Mouse (Mus musculus) urinary bladder, postnatal 14 days (tissue): ENCODE results near the gene Gm13101.
A peak's percentile ranks its signal among the peaks of the same experiment; 100 is the strongest.
"Not testable (repeated sequence)": the region's sequence is repeated elsewhere in the genome, so short reads cannot be mapped to it uniquely, and the experiment has no call there.

ENCODE experiments used
- DNase-seq: peaks from one replicate; pipeline ENCODE4 v3.0.0; 2021; ENCODE audit warnings: low spot score

Gene Gm13101

GRCm38 (mm10) chr4:143966850-143967249, at the start of gene Gm13101:
TSS of gene Gm13101 (minus strand) at chr4:143966950.
- DNase-seq, result not testable (repeated sequence)

- not testable (repeated sequence) for DNase-seq
Measured at GRCm38 (mm10) chr4:143994269-143994668, 27.5 kb upstream of the Gm13101 start, which contains the start of gene Pramef17. TSS of gene Pramef17 (minus strand) at chr4:143994369.

GRCm38 (mm10) chr4:143988126-143988525, 21.4 kb upstream of the Gm13101 start:
- DNase-seq, result peak; percentile 64

- peak; percentile 26 for DNase-seq
Measured at GRCm38 (mm10) chr4:143987475-143987941, 20.8 kb upstream of the Gm13101 start.

GRCm38 (mm10) chr4:143985733-143986132, 19.0 kb upstream of the Gm13101 start:
- DNase-seq, result peak; percentile 10

- peak; percentile 3 for DNase-seq
Measured at GRCm38 (mm10) chr4:143985165-143985564, 18.4 kb upstream of the Gm13101 start.

GRCm38 (mm10) chr4:143983446-143983845, 16.7 kb upstream of the Gm13101 start:
- DNase-seq, result not testable (repeated sequence)

GRCm38 (mm10) chr4:143950916-143951315, 15.8 kb downstream of the Gm13101 start, which contains the start of gene Pramef25:
TSS of gene Pramef25 (minus strand) at chr4:143951016.
- not testable (repeated sequence) for DNase-seq
